ENCODE assay signal across 14 mouse cellular contexts in genomic region chr14:100090517-100090916, GRCm38 (mm10).
DNase-seq lines count a peak whose midpoint lies in the region; ATAC-seq and TF ChIP-seq lines count a peak whose summit lies in the region.
"Had no signal": no experiment of that assay in that cellular context is flagged by ENCODE, and none has a peak within 500 bp of the region (broad histone marks: within the 10 kb centered on the region; RNA-seq: fewer than 3 reads in every experiment).

No protein-coding gene starts in this region.

- DNase-seq in hindbrain, postnatal 0 days (ENCODE audit: low spot score), result no peak
- no peak for DNase-seq in hindbrain, embryonic 11.5 days (ENCODE audit: low spot score)
- DNase-seq in lung, embryonic 14.5 days, result no peak
- no peak for DNase-seq in lung, postnatal 10 days
- no peak for DNase-seq in G1E (ENCODE audit: low spot score)
- DNase-seq in right cerebral cortex, adult 2 months (ENCODE audit: low spot score in 2 of 2), result no peak
- DNase-seq in heart, postnatal 36 days, result no peak
- DNase-seq: right cerebral cortex, adult 18-20 months had no signal

- H3K27ac ChIP-seq in hindbrain, postnatal 0 days, result no peak overlapping the region
- H3K27ac ChIP-seq in hindbrain, embryonic 11.5 days (ENCODE audit: low read depth, low read length), result no peak overlapping the region
- no peak overlapping the region for H3K27ac ChIP-seq in lung, embryonic 14.5 days (ENCODE audit: low read depth)
- H3K27ac ChIP-seq: embryonic facial prominence, embryonic 10.5 days; forebrain, embryonic 13.5 days; hindbrain, embryonic 10.5 days; neural tube, embryonic 13.5 days had no signal

- no peak overlapping the region for H3K4me3 ChIP-seq in hindbrain, postnatal 0 days (ENCODE audit: low read length)
- H3K4me3 ChIP-seq in hindbrain, embryonic 11.5 days (ENCODE audit: low read depth, low read length), result no peak overlapping the region
- H3K4me3 ChIP-seq in lung, embryonic 14.5 days (ENCODE audit: low read depth, low read length), result no peak overlapping the region
- H3K4me3 ChIP-seq in G1E (ENCODE audit: low read depth, low read length), result no peak overlapping the region
- H3K4me3 ChIP-seq: embryonic facial prominence, embryonic 10.5 days; forebrain, embryonic 13.5 days; hindbrain, embryonic 10.5 days; neural tube, embryonic 13.5 days had no signal

- no peaks in the 10 kb centered on the region for H3K9me3 ChIP-seq in hindbrain, postnatal 0 days (ENCODE audit: low read length)
- H3K9me3 ChIP-seq in hindbrain, embryonic 11.5 days (ENCODE audit: control insufficient read depth, low read length), result no peaks in the 10 kb centered on the region
- no peaks in the 10 kb centered on the region for H3K9me3 ChIP-seq in lung, embryonic 14.5 days (ENCODE audit: low read depth, low read length)
- peaks cover 24% of the 10 kb centered on the region for H3K9me3 ChIP-seq in G1E (replicated peaks)
- H3K9me3 ChIP-seq: embryonic facial prominence, embryonic 10.5 days; forebrain, embryonic 13.5 days; hindbrain, embryonic 10.5 days; neural tube, embryonic 13.5 days had no signal

- peak; percentile 18; the same call in 1 of the 2 replicates for TF ChIP-seq CTCF in hindbrain, postnatal 0 days (IDR thresholded peaks at IDR 0.05; ENCODE audit: low read depth)
- TF ChIP-seq CTCF in lung, embryonic 14.5 days (IDR thresholded peaks at IDR 0.05; ENCODE audit: low read depth), result peak; percentile 41
- no peak for TF ChIP-seq CTCF in G1E (IDR thresholded peaks at IDR 0.05; ENCODE audit: low read depth, low read length)

- H3K27me3 ChIP-seq in hindbrain, postnatal 0 days (ENCODE audit: insufficient read depth, low read length), result no peaks in the 10 kb centered on the region
- no peaks in the 10 kb centered on the region for H3K27me3 ChIP-seq in hindbrain, embryonic 11.5 days (ENCODE audit: control insufficient read depth, insufficient read depth, low read length)
- H3K27me3 ChIP-seq in lung, embryonic 14.5 days (ENCODE audit: insufficient read depth, low read length), result no peaks in the 10 kb centered on the region
- H3K27me3 ChIP-seq in G1E (ENCODE audit: insufficient read depth, low read length), result no peaks in the 10 kb centered on the region
- H3K27me3 ChIP-seq: forebrain, embryonic 13.5 days; neural tube, embryonic 13.5 days had no signal

- no peak overlapping the region for H3K9ac ChIP-seq in hindbrain, postnatal 0 days (replicated peaks; ENCODE audit: low read length)
- no peak overlapping the region for H3K9ac ChIP-seq in hindbrain, embryonic 11.5 days (ENCODE audit: low read depth, low read length)
- H3K9ac ChIP-seq in lung, embryonic 14.5 days, result no peak overlapping the region
- H3K9ac ChIP-seq: forebrain, embryonic 13.5 days; neural tube, embryonic 13.5 days had no signal

- 100% methylated on average over 1 of the region's 1 CpGs for WGBS in hindbrain, postnatal 0 days
- WGBS in hindbrain, embryonic 11.5 days, result 88% methylated on average over 1 of the region's 1 CpGs
- 94% methylated on average over 1 of the region's 1 CpGs for WGBS in lung, embryonic 14.5 days

- no peaks in the 10 kb centered on the region for H3K36me3 ChIP-seq in hindbrain, postnatal 0 days (ENCODE audit: insufficient read depth, low read length)
- H3K36me3 ChIP-seq in hindbrain, embryonic 11.5 days (ENCODE audit: control insufficient read depth, insufficient read depth, low read length), result no peaks in the 10 kb centered on the region
- H3K36me3 ChIP-seq in lung, embryonic 14.5 days (ENCODE audit: insufficient read depth), result no peaks in the 10 kb centered on the region
- H3K36me3 ChIP-seq in G1E (replicated peaks), result no peaks in the 10 kb centered on the region
- H3K36me3 ChIP-seq: hindbrain, embryonic 10.5 days; neural tube, embryonic 13.5 days had no signal

- ATAC-seq in hindbrain, postnatal 0 days, result no peak
- no peak for ATAC-seq in hindbrain, embryonic 11.5 days (ENCODE audit: low FRiP score)
- ATAC-seq in lung, embryonic 14.5 days (ENCODE audit: insufficient read depth), result no peak
- 0 out of 2 replicates have a peak, but pooled peaks have one; percentile 0 for ATAC-seq in G1E (ENCODE audit: extremely low read depth, insufficient number of reproducible peaks, low FRiP score, poor library complexity, severe bottlenecking)
- ATAC-seq in megakaryocyte-erythroid progenitor cell, adult 5-6 weeks (replicated peaks; ENCODE audit: low FRiP score, low TSS enrichment, poor library complexity, severe bottlenecking), result peak; percentile 75; the same call in 1 of the 2 replicates
- ATAC-seq: forebrain, embryonic 13.5 days had no signal

- intact Hi-C loops in heart, postnatal 36 days (cut with DNase I), result no loop called here

- no peak overlapping the region for H3K4me2 ChIP-seq in hindbrain, postnatal 0 days (ENCODE audit: low read depth, low read length)
- no peak overlapping the region for H3K4me2 ChIP-seq in hindbrain, embryonic 11.5 days (replicated peaks; ENCODE audit: low read depth, low read length)
- H3K4me2 ChIP-seq in lung, embryonic 14.5 days, result no peak overlapping the region
- H3K4me2 ChIP-seq: forebrain, embryonic 13.5 days; midbrain, embryonic 11.5 days; neural tube, embryonic 13.5 days had no signal

- H3K4me1 ChIP-seq in hindbrain, postnatal 0 days (ENCODE audit: insufficient read depth, low read length), result no peaks in the 10 kb centered on the region
- H3K4me1 ChIP-seq in hindbrain, embryonic 11.5 days (replicated peaks; ENCODE audit: control insufficient read depth, insufficient read depth, low read length), result no peaks in the 10 kb centered on the region
- no peaks in the 10 kb centered on the region for H3K4me1 ChIP-seq in lung, embryonic 14.5 days (ENCODE audit: insufficient read depth)
- no peaks in the 10 kb centered on the region for H3K4me1 ChIP-seq in G1E (ENCODE audit: insufficient read depth, low read depth, low read length)
- H3K4me1 ChIP-seq: embryonic facial prominence, embryonic 10.5 days; forebrain, embryonic 13.5 days; hindbrain, embryonic 10.5 days; neural tube, embryonic 13.5 days had no signal

Comparison
In these comparisons a context has a peak if more than half of its experiments do, and no peak if none do; other contexts are left out.
1. ATAC-seq: peak in G1E (single experiment) and megakaryocyte-erythroid progenitor cell, adult 5-6 weeks (single experiment); none in hindbrain, postnatal 0 days (single experiment), hindbrain, embryonic 11.5 days (single experiment) and lung, embryonic 14.5 days (single experiment).